Mouse (Mus musculus) stomach, postnatal 0 days (tissue): Measurements from ENCODE around the gene Arhgap17. TPM values are rescaled to one million over a fixed set of nuclear protein-coding genes. Genes with fewer than 3 reads are reported as not detected.
A peak's percentile ranks its signal among the peaks of the same experiment; 100 is the strongest.

Experiments
- ATAC-seq: fragments of 200-750 bp; cut with Nextera tagmentation; 2 replicates; pipeline ENCODE4 v1.8.0; 2017; ENCODE audit not compliant: low FRiP score, low TSS enrichment
- DNase-seq: peaks from one replicate; pipeline ENCODE4 v3.0.0-alpha.2; 2016; ENCODE audit warnings: low spot score
- H3K27ac ChIP-seq: fragments of 300-500 bp; sonication (generic); replicated peaks from 2 replicates; pipeline ENCODE4 v1.5.1; 2014; ENCODE audit warnings: mild to moderate bottlenecking, control low read depth
- H3K27me3 ChIP-seq: fragments of 300-500 bp; sonication (generic); 2 replicates; pipeline ENCODE4 v1.6.1; 2014; ENCODE audit warnings: low read length; ENCODE audit not compliant: control insufficient read depth, insufficient read depth
- H3K36me3 ChIP-seq: fragments of 300-500 bp; sonication (generic); 2 replicates; pipeline ENCODE4 v1.6.1; 2014; ENCODE audit warnings: low read length, mixed read lengths; ENCODE audit not compliant: control insufficient read depth, insufficient read depth
- H3K4me1 ChIP-seq: fragments of 300-500 bp; sonication (generic); replicated peaks from 2 replicates; pipeline ENCODE4 v1.6.1; 2014; ENCODE audit warnings: antibody characterized with exemption; ENCODE audit not compliant: control insufficient read depth, insufficient read depth
- H3K4me2 ChIP-seq: fragments of 300-500 bp; sonication (generic); replicated peaks from 2 replicates; pipeline ENCODE4 v1.6.1; 2014; ENCODE audit warnings: low read depth, mild to moderate bottlenecking, control low read depth, moderate library complexity
- H3K4me3 ChIP-seq: fragments of 300-500 bp; sonication (generic); 2 replicates; pipeline ENCODE4 v1.5.1; 2014; ENCODE audit warnings: low read depth, low read length, control low read depth
- H3K9ac ChIP-seq: fragments of 300-500 bp; sonication (generic); 2 replicates; pipeline ENCODE4 v1.6.1; 2014; ENCODE audit warnings: mild to moderate bottlenecking, low read length, control low read depth, mixed read lengths
- H3K9me3 ChIP-seq: fragments of 300-500 bp; sonication (generic); 2 replicates; pipeline ENCODE4 v1.6.1; 2016; ENCODE audit warnings: low read length; ENCODE audit not compliant: control insufficient read depth
- CTCF ChIP-seq: IDR thresholded peaks from 2 replicates; pipeline ENCODE4 v1.5.1; 2016; ENCODE audit warnings: antibody characterized with exemption, low read depth, mild to moderate bottlenecking, moderate library complexity
- EP300 ChIP-seq: optimal IDR thresholded peaks from 2 replicates; pipeline ENCODE3; 2016; ENCODE audit warnings: antibody characterized with exemption
- WGBS: fragments of 180-500 bp; shearing (Covaris S2); extraction: QIAGEN DNeasy Blood & Tissue Kit; methylation state at CpG from one replicate; pipeline ENCODE4 v1.1.7; 2014; 5-methylcytosine and 5-hydroxymethylcytosine counted together
- polyA plus RNA-seq: library from polyadenylated mRNA; unstranded; fragments of >200 nt; fragmentation: Nextera tagmentation; extraction: Ambion mirVana; gene quantifications from 2 replicates; pipeline ENCODE4 v1.2.1, GENCODE M21; 2015

Arhgap17 gene
- polyA plus RNA-seq, 1 experiment from 2014 or later: 8.0 TPM

GRCm38 (mm10) chr7:123344079-123344780 is 25.5 kb downstream of the Arhgap17 start:
- ATAC-seq: peak; percentile 84
- H3K4me1 ChIP-seq: 0 out of 2 replicates have a peak, but pooled peaks cover 2% of the 10 kb centered on the region
- no peak overlapping the region for H3K9ac ChIP-seq
- no peaks in the 10 kb centered on the region for H3K36me3 ChIP-seq
- H3K4me2 ChIP-seq: no peak overlapping the region
- TF ChIP-seq CTCF (no peak), EP300 (no peak)
- H3K27me3 ChIP-seq: no peaks in the 10 kb centered on the region
- no peak overlapping the region for H3K4me3 ChIP-seq
- 83% methylated on average over 5 of the region's 5 CpGs for WGBS
- H3K27ac ChIP-seq: peak overlapping the region; percentile 2; the same call in 1 of the 2 replicates
- DNase-seq: no peak
- H3K9me3 ChIP-seq: no peaks in the 10 kb centered on the region

GRCm38 (mm10) chr7:123341896-123342295 is 27.8 kb downstream of the Arhgap17 start:
- Histone ChIP-seq H3K9ac (no peak overlapping the region), H3K4me2 (no peak overlapping the region), H3K36me3 (no peaks in the 10 kb centered on the region), H3K4me1 (0 out of 2 replicates have a peak, but pooled peaks cover 2% of the 10 kb centered on the region), H3K4me3 (no peak overlapping the region), H3K27me3 (no peaks in the 10 kb centered on the region), H3K27ac (peak overlapping the region; percentile 35), H3K9me3 (no peaks in the 10 kb centered on the region)
- ATAC-seq: no peak
- no peak for TF ChIP-seq EP300
- TF ChIP-seq CTCF: no peak
- WGBS: 54% methylated on average over 5 of the region's 5 CpGs
- DNase-seq: no peak

GRCm38 (mm10) chr7:123338351-123338750 is 31.4 kb downstream of the Arhgap17 start:
- no peak overlapping the region for H3K9ac ChIP-seq

GRCm38 (mm10) chr7:123336322-123336721 is 33.4 kb downstream of the Arhgap17 start:
- Histone ChIP-seq H3K9ac (no peak overlapping the region), H3K27me3 (no peaks in the 10 kb centered on the region), H3K36me3 (no peaks in the 10 kb centered on the region), H3K4me2 (no peak overlapping the region), H3K4me1 (no peaks in the 10 kb centered on the region), H3K4me3 (no peak overlapping the region), H3K9me3 (no peaks in the 10 kb centered on the region), H3K27ac (no peak overlapping the region)
- ATAC-seq (no peak), DNase-seq (no peak)
- TF ChIP-seq EP300 (no peak), CTCF (no peak)
- 69% methylated on average over 1 of the region's 1 CpGs for WGBS

More at GRCm38 (mm10) chr7:123338351-123338750, 31.4 kb downstream of the Arhgap17 start:
- Histone ChIP-seq H3K36me3 (no peaks in the 10 kb centered on the region), H3K4me2 (no peak overlapping the region), H3K9me3 (no peaks in the 10 kb centered on the region), H3K27me3 (no peaks in the 10 kb centered on the region), H3K27ac (no peak overlapping the region), H3K4me3 (no peak overlapping the region), H3K4me1 (no peaks in the 10 kb centered on the region)
- no peak for ATAC-seq
- WGBS: 57% methylated on average over 8 of the region's 8 CpGs
- no peak for TF ChIP-seq EP300
- TF ChIP-seq CTCF: peak; percentile 27
- DNase-seq: no peak

GRCm38 (mm10) chr7:123330506-123330905 is 39.2 kb downstream of the Arhgap17 start:
- Histone ChIP-seq H3K27ac (no peak overlapping the region), H3K36me3 (no peaks in the 10 kb centered on the region; the same call in 1 of the 2 replicates), H3K4me3 (no peak overlapping the region), H3K27me3 (no peaks in the 10 kb centered on the region), H3K9me3 (no peaks in the 10 kb centered on the region), H3K4me1 (no peaks in the 10 kb centered on the region), H3K4me2 (no peak overlapping the region), H3K9ac (no peak overlapping the region)
- 81% methylated on average over 9 of the region's 9 CpGs for WGBS
- TF ChIP-seq CTCF (no peak), EP300 (no peak)
- ATAC-seq (no peak), DNase-seq (no peak)

GRCm38 (mm10) chr7:123327909-123328308 is 41.8 kb downstream of the Arhgap17 start:
- ATAC-seq (no peak), DNase-seq (no peak)
- Histone ChIP-seq H3K4me3 (no peak overlapping the region), H3K4me1 (no peaks in the 10 kb centered on the region), H3K36me3 (no peaks in the 10 kb centered on the region; the same call in 1 of the 2 replicates), H3K9me3 (no peaks in the 10 kb centered on the region), H3K27ac (no peak overlapping the region), H3K4me2 (no peak overlapping the region), H3K9ac (no peak overlapping the region), H3K27me3 (no peaks in the 10 kb centered on the region)
- TF ChIP-seq CTCF: no peak
- no peak for TF ChIP-seq EP300
- WGBS: 85% methylated on average over 4 of the region's 4 CpGs
